Mouse (Mus musculus) C2C12 (cell line): ENCODE measurements around the gene Akap13.

Experiments
- CTCF ChIP-seq: IDR thresholded peaks from one replicate; pipeline ENCODE4 v1.5.1; 2011; ENCODE audit not compliant: control insufficient read depth, insufficient read depth, insufficient read length
- MYOG ChIP-seq: IDR thresholded peaks from one replicate; pipeline ENCODE4 v1.6.1; 2011; ENCODE audit not compliant: control insufficient read depth, insufficient read length; ENCODE audit errors: extremely low read depth

GRCm38 (mm10) chr7:75666982-75667381 lies 211.6 kb downstream of the Akap13 start:
- TF ChIP-seq CTCF (no peak), MYOG (no peak)
